Mouse (Mus musculus) cerebellum, adult 8-10 months (tissue): ENCODE data around the gene Sgk1.

Experiments used
- DNase-seq: peaks from one replicate; pipeline ENCODE4 v3.0.0; 2022

The Sgk1 gene

DNA sequence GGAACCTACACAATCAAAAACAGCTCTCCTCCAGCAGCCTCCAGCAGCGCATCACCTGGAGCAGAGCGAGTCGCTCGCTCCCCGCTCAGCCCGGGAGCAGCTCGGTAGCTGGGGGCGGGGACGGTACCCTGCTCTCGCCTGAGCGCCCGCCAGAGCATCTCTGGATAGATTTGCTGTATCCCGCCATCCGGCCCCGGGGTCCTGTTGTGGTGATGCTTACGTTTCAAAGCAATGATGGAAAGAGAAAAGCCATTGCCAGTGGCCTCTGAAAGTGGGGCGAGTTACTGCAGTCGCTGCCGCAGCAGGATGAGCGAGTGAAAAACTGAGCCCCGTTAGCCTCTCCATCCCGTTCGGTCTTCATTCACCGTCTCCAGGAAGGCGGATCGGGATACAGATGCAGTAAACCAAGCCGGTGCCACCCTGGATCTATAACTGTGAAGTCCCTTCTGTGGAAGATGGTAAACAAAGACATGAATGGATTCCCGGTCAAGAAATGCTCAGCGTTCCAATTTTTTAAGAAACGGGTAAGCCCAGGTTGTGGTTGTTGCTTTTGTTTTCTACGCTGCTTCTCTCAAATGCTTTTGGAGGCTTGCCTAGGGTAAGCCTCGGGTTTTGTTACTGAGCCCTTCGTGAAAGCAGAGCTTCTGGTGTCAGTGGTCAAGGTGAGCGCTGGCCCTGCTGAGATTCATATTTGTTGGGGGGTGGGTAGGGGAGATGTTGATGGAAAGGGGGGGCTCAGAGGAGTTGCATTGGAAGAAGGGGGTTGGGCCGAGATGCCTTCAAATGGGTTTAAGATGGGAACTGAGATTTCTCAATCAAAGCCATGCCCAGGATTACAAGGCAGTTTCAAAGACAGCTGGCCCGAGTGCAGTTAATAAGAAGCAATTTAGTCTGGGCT lies at the start of gene Sgk1:
Sgk1 (plus strand) TSS at position 1 of the 898 bp plus-strand sequence.
- DNase-seq = peak; percentile 80

- DNase-seq = no peak
These were observed 49.7 kb upstream of the Sgk1 start for GRCm38 (mm10) chr10:21832282-21832681.

DNA sequence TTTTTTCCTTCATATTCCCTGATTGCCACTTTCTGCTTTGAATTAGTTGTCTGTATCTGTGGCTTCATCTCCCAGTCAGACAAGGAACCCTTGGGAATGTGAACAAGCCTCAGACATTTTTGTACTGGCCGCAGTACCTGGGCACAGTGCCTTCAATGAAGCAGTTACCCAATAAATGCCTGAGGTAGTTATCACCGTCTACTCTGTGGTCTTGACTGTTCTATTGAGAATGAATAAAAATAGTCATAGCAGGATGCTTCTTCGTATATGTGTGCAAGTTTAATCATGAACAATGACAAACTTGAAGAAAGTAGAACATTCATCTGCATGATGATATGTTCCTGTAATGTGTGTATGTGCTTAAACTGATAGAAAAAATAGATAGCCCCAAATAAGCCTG lies 48.2 kb upstream of the Sgk1 start:
- no peak for DNase-seq

DNA sequence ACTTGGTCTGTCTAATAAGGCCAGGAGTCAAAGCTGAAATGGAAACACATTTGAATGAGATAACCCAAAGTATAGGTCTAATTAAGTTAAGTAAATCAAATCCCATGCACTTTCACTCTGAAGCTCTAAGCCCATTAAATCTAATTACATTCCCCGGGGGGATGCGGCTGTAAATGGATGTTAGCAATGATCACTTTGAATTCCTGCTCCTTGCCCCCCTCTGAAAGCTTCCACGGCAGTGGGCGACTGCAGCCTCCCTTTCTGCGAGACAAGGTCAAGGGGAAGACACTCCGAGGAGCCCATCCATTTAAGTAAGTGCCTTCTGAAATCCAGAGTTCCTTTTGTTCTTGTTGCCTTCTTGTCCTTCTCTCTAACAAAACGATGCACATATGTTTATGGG lies 46.9 kb upstream of the Sgk1 start:
- DNase-seq = no peak

DNA sequence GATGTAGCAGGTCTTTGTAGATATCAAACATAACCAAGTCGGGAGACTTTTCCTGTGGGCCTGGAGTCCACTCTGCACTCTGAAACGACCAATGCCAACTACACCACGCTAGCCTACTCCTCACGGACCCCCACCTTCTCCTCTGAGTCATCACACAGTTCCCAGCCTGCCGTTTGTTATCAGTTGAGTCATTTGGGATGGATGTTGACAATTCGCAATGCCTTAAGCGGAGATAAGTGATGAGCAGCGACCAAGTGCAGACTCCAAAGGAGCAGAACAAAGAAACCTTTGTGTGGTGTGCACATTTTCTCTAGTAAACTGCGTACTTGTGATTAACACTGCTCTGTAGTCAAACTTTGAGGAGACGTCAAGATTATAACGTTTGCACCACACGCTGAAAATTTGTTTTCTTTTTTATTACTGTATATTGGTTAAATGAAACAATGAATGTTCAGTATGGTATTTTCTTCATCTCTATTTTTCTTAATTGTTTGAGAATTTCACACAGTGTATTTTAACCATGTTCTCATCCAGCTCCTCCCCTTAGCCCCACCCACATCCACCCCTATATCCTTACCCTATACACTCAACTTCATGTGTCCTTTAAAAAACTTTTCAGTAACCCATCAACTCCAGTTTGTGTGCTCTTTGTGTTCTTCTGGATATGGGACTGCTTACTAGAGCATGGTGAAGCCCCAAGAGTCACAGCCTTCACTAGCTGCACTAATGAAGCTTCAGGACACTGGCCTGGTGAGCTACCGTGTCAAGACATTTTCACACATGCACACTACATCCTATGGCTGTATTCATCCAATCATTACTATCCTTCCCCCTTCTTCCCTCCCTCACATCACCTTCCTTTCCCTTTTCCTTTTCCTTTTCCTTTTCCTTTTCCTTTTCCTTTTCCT lies 42.5 kb upstream of the Sgk1 start:
- no peak for DNase-seq

- DNase-seq = no peak
These were observed 38.7 kb upstream of the Sgk1 start for GRCm38 (mm10) chr10:21843326-21843725.

DNA sequence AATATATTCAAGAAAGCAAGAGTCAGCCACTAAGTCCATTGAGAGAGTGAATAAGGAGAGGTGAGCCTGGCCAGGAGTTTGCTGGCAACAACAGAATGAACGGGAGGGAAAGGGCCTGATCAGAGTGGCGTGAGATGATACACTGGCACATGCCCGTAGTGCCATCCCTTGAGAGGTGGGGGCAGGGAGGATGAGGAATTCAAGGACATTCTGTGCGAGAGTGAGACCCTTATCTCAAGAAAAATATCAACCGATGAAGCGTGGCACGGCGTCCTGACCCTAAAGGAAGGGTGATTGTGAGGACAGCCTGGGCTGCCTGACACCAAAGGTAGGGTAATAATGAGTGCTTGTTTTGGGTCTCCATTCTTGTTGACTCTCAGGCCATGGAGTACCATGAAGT lies 38.1 kb upstream of the Sgk1 start:
- no peak for DNase-seq

DNA sequence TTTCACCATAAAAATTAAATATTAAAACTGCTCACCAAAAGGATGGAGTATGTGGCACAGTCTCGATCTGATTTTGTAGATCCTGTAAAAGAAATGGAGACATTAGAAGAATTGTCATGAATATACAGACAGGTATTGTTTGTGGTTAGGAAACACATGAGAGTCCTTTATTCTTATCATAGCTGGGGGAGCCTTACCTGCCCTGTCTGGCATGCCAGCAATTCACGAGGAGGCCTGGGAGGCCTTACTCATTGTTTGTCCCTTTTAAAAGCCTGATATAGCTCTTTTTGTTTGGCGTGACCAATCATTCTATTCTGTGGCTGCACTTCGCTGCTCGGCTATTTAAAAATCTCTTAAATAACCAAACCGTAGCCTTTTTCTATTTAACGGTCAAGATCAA lies 37.6 kb upstream of the Sgk1 start:
- no peak for DNase-seq

GRCm38 (mm10) chr10:21845601-21846282 lies 36.2 kb upstream of the Sgk1 start:
- DNase-seq = no peak

- no peak for DNase-seq
These were observed 35.6 kb upstream of the Sgk1 start for GRCm38 (mm10) chr10:21846366-21846765.

DNA sequence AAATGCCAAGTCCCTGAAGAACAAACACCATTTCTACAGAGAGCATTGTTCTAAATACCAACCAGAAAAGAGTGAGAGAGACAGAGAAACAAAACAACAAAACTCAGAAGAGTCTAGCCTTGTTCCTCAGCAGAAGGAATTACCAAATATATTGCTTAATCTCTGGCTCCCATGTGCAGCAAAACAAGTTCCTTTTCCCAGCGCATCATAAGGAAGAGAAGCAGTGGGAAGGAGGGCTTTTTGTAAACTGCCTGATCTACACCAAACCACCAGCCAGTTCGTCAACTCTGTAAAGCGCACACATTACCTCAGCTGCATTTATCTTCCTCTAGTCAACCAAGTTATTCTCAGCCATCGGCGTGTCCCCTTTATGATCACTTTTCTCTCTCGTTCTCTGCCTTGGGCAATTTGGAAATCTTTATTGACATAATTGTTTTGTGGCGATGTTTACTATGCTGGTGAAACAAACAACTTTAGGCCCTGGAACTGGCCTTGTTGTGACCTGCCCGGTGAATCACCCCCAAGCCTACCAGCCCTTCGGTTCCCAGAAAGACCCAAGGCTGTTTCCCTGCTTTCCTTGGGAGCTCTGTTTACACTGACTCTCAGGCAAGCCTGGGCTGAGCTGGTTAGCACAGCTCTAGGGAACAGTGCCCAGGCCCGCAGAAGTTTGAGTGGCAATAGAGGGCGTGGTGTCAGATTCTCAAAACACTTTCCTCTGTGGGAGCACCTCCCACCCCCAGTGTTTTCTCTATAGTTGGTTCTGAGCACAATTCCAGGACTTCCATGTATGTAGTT lies 34.8 kb upstream of the Sgk1 start:
- DNase-seq = no peak

DNA sequence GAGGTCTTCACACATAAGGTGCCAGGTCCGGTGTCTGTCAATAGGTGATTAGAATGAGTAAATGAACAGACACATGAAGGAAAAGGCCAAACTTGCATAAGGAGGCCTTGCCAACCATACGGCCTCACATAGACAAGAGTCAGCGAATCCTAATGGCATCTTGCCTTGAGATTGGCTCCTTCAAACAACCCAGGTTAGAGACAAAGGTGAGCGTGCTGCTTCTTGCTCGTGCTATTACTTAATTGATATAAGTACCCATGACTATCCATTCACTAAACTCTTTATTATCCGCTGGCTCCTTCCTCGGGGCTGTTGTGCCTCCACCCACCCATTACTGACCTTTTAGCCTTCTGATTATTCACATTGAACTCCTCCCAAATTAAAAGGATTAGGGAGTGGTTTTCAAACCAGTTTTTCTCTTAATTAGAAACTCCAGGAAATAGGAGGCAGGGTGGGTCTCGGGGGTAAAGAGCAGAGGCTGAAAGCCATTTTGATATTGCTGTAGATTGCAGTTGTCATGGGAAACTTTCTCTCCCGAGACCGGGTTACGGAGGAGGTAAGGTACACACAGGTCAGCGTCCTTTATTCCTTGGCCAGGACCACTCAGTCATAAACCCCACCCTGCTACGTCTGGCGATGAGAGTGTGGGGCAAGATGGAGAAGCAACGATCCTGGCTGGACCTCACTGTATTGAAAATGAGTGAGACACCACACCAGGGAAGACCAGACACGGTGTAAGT lies 33.9 kb upstream of the Sgk1 start:
- DNase-seq = no peak

- DNase-seq = no peak
These were observed 32.7 kb upstream of the Sgk1 start for GRCm38 (mm10) chr10:21849251-21849650.

DNA sequence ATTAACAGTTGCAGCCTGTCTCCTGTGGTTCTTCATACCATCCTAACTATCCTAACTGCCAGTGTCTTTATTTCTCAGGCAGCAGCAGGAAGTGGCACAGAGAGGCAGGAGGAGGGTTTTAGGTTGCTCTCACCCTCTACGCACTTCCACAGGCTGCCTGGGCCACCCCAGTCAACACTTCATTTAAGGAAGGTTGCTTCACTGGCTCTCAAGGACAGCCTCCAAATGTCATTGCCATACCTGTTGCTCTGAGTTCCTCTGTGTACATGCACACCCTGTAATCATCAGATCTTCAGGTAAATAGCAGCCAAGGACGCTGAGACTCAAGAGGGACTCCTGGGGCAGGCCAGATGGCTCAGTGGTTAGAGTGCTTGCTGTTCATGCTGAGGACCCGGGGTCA lies 31.7 kb upstream of the Sgk1 start:
- no peak for DNase-seq

- DNase-seq = no peak
These were observed 28.9 kb upstream of the Sgk1 start for GRCm38 (mm10) chr10:21853122-21853521.

- DNase-seq = no peak
These were observed 28.2 kb upstream of the Sgk1 start for GRCm38 (mm10) chr10:21853566-21854328.

DNA sequence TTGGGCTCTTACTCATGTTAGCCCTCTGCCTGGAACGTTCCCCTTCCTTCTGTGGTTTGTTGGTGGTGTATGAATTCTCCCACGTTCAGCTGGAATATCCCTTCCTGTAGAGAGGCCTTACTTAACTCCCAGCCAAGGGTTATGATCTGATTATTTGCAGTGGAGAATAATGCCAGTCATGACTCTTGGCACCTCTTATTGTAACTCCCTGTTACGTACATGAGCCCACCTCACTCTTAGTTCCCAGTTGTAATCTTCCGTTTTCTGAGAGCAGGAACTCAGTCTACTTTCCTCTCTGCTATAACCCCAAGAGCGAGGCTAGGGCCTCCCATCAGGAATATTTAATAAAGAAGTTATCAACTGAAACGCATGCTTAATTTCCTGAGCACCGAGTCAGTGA lies 26.6 kb upstream of the Sgk1 start:
- DNase-seq = no peak

DNA sequence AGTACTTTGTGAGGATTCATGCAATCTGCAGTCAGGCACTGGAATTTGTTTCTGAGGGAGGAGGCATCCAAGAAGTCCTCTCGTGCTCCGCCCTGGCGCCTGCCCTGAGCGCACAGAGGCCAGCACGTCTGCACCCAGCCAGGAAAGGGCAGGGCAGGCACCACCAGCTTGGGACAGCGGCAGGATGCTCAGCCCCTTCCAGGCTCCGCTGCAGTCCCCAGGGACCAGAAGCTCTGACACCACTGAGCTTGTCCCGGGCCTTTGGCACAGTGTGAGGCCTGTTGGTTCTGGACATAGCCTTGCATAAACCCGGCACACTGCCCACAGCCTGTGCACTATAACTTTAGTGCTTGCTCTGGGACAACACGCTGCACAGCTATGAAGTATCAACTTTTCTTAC lies 24.3 kb upstream of the Sgk1 start:
- DNase-seq = no peak

- DNase-seq = no peak
These were observed 23.5 kb upstream of the Sgk1 start for GRCm38 (mm10) chr10:21858437-21858974.

DNA sequence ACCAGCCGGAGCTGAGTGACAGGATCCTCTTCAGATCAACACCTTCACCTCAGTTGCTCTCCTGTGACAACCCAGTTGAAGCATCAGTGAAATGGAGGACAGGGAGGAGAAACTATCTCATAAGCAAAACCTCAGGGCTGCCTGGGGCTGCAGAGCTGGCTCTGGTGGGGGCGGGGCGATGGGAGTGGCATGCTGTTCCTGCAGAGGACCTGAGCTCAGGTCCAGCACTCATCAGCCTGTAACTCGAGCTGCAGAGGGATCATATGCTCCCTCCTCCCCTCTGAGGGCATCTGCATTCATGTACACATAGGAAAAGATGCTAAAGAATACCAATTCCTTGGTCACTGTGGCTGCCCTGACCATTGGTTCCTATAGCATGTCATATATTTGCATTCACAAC lies 15.5 kb upstream of the Sgk1 start:
- DNase-seq = no peak

DNA sequence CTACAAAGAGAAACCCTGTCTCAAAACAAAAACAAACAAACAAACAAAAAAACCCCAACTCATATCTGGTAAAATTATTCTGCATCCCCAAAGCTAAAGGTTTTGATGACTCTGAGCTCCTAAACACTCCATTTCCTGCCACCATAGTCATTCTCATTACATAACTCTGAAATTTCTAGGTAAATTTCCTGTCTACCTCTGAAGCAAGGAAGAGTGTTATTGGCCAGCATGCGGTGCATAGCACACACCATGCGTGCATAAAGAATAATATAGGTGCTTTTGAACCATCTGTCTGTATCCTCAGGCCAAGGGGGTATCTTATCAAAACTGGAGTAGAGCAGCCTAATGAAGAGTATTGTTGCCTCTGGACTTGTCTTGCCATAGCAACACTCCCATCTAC lies 13.8 kb upstream of the Sgk1 start:
- DNase-seq = no peak
